Mouse (Mus musculus): ENCODE measurements around the gene Rnf26. TPM values are rescaled to one million over a fixed set of nuclear protein-coding genes. Genes with fewer than 3 reads are reported as not detected.

Gene Rnf26
- polyA plus RNA-seq, 1 experiment from 2014 or later = 80.1 TPM

DNA sequence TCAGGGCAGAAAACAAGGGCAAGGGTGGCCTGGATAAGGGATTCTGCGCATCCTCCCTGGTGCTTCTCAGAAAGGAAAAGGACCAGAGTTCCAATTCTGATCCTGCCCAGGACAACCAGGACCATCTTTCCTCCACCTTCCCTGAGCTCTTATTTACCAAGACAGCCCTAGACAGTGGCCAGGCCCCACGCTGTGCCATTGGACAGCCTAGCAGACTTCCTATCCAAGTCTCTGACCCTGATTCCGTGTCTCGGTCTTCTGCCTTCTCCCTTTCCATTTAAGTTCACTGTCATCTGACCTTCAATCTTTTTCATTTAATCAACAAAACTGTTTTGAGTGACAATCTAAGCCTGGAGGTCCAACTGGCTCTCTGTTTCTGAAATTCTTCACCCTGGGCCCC lies 6.7 kb downstream of the Rnf26 start:
- no peak overlapping the region for H3K4me3 ChIP-seq
- H3K27me3 ChIP-seq = no peaks in the 10 kb centered on the region
- peak overlapping the region; percentile 55 for H3K4me2 ChIP-seq
- H3K4me1 ChIP-seq = peaks cover 53% of the 10 kb centered on the region
- no peaks in the 10 kb centered on the region for H3K9me3 ChIP-seq
- 64% methylated on average over 4 of the region's 4 CpGs for WGBS
- peak overlapping the region; percentile 87; the same call in 1 of the 2 replicates for H3K27ac ChIP-seq
- peaks cover 44% of the 10 kb centered on the region for H3K36me3 ChIP-seq
- peak overlapping the region; percentile 32; the same call in 1 of the 2 replicates for H3K9ac ChIP-seq
- no peak for ATAC-seq (ENCODE audit: insufficient number of reproducible peaks, insufficient read depth, low FRiP score, low TSS enrichment, low read depth)

DNA sequence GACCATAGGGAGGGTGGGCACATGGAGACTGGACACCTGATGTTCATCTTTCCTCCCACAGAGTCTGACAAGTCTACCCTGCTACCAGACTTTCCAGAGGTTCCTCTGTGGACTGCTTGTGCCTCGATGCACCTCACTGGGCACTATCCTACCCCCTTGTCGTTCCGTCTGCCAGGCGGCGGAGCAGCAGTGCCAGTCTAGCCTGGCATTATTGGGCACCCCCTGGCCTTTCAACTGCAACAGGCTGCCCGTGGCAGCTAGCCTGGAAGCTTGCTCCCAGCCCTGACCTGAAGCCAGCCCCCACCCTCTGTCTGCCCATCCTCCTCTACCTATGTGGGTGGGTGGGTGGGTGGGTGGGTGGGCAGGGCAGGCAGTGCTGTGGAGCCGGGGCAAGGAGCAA lies 7.1 kb downstream of the Rnf26 start:
- WGBS = 91% methylated on average over 7 of the region's 7 CpGs

GRCm38 (mm10) chr9:44105781-44106180 lies 7.5 kb downstream of the Rnf26 start:
- no peak overlapping the region for H3K4me2 ChIP-seq
- no peak overlapping the region for H3K9ac ChIP-seq
- peaks cover 47% of the 10 kb centered on the region for H3K36me3 ChIP-seq
- no peak overlapping the region for H3K27ac ChIP-seq
- no peak for ATAC-seq (ENCODE audit: insufficient number of reproducible peaks, insufficient read depth, low FRiP score, low TSS enrichment, low read depth)
- H3K27me3 ChIP-seq = no peaks in the 10 kb centered on the region
- 88% methylated on average over 10 of the region's 10 CpGs for WGBS
- H3K4me1 ChIP-seq = peaks cover 50% of the 10 kb centered on the region
- no peaks in the 10 kb centered on the region for H3K9me3 ChIP-seq
- H3K4me3 ChIP-seq = no peak overlapping the region

More for the DNA sequence above, 7.1 kb downstream of the Rnf26 start:
- Histone ChIP-seq H3K27me3 (no peaks in the 10 kb centered on the region), H3K36me3 (peaks cover 47% of the 10 kb centered on the region), H3K9me3 (no peaks in the 10 kb centered on the region), H3K4me2 (no peak overlapping the region), H3K27ac (0 out of 2 replicates have a peak overlapping the region, but pooled peaks have one; percentile 87), H3K9ac (no peak overlapping the region), H3K4me3 (no peak overlapping the region), H3K4me1 (peaks cover 51% of the 10 kb centered on the region)
- ATAC-seq (ENCODE audit: insufficient number of reproducible peaks, insufficient read depth, low FRiP score, low TSS enrichment, low read depth) = no peak

DNA sequence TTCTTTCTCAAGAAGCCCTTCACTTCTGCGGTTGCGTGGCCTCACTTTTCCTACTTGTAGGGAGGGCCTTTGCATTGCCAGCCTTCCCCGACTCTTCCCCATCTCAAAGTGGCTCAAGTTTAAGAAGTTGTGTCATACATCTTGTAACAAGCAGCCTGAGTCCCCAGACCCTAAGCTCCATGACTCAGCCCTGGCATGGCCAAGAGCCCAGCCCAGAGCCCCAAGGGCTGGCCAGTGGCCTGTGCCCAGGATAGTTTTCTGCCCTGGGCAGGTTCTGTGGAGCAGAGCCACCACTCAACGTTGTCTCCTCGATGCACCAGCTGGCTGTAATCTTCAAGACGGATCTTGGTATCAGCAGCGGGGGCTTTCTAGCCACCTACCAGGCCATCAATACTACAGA lies 8.4 kb downstream of the Rnf26 start:
- H3K9me3 ChIP-seq = no peaks in the 10 kb centered on the region
- H3K4me2 ChIP-seq = no peak overlapping the region
- ATAC-seq (ENCODE audit: insufficient number of reproducible peaks, insufficient read depth, low FRiP score, low TSS enrichment, low read depth) = no peak
- no peak overlapping the region for H3K27ac ChIP-seq
- H3K4me1 ChIP-seq = peaks cover 41% of the 10 kb centered on the region
- no peak overlapping the region for H3K4me3 ChIP-seq
- no peak overlapping the region for H3K9ac ChIP-seq
- H3K27me3 ChIP-seq = no peaks in the 10 kb centered on the region
- WGBS = 93% methylated on average over 7 of the region's 7 CpGs
- H3K36me3 ChIP-seq = peaks cover 50% of the 10 kb centered on the region

GRCm38 (mm10) chr9:44101490-44101889 lies 11.8 kb downstream of the Rnf26 start, which contains the start of gene Mfrp:
Gene Mfrp, plus strand, starts transcription at chr9:44101729.
- Histone ChIP-seq H3K27ac (no peak within 1 kb of the TSS), H3K9me3 (no peaks in the 10 kb centered on the region), H3K4me3 (no peak within 1 kb of the TSS), H3K36me3 (peaks cover 35% of the 10 kb centered on the region), H3K27me3 (no peaks in the 10 kb centered on the region), H3K9ac (0 out of 2 replicates have a peak within 1 kb of the TSS, but pooled peaks have one; percentile 32), H3K4me2 (no peak within 1 kb of the TSS), H3K4me1 (peaks cover 10% of the 10 kb centered on the region)
- ATAC-seq (ENCODE audit: insufficient number of reproducible peaks, insufficient read depth, low FRiP score, low TSS enrichment, low read depth) = no peak
- 28% methylated on average over 9 of the region's 9 CpGs for WGBS

- 40% methylated on average over 9 of the region's 9 CpGs for WGBS
- ATAC-seq (ENCODE audit: insufficient number of reproducible peaks, insufficient read depth, low FRiP score, low TSS enrichment, low read depth) = no peak
These were observed 16.8 kb downstream of the Rnf26 start for GRCm38 (mm10) chr9:44096536-44096935.

GRCm38 (mm10) chr9:44095781-44096180 lies 17.5 kb downstream of the Rnf26 start:
- Histone ChIP-seq H3K4me1 (peaks cover 10% of the 10 kb centered on the region; the same call in 1 of the 2 replicates), H3K4me3 (no peak overlapping the region), H3K36me3 (peaks cover 26% of the 10 kb centered on the region), H3K4me2 (no peak overlapping the region), H3K9me3 (no peaks in the 10 kb centered on the region), H3K27me3 (no peaks in the 10 kb centered on the region), H3K27ac (no peak overlapping the region), H3K9ac (no peak overlapping the region)
- WGBS = 87% methylated on average over 9 of the region's 9 CpGs
- ATAC-seq (ENCODE audit: insufficient number of reproducible peaks, insufficient read depth, low FRiP score, low TSS enrichment, low read depth) = no peak

More at GRCm38 (mm10) chr9:44096536-44096935, 16.8 kb downstream of the Rnf26 start:
- H3K4me2 ChIP-seq = no peak overlapping the region
- no peak overlapping the region for H3K9ac ChIP-seq
- H3K36me3 ChIP-seq = peaks cover 23% of the 10 kb centered on the region
- H3K4me1 ChIP-seq = peaks cover 10% of the 10 kb centered on the region
- H3K27me3 ChIP-seq = no peaks in the 10 kb centered on the region
- no peak overlapping the region for H3K27ac ChIP-seq
- H3K4me3 ChIP-seq = no peak overlapping the region
- H3K9me3 ChIP-seq = no peaks in the 10 kb centered on the region

- H3K4me3 ChIP-seq = no peak overlapping the region
- 83% methylated on average over 3 of the region's 3 CpGs for WGBS
These were observed 18.6 kb downstream of the Rnf26 start for GRCm38 (mm10) chr9:44094737-44095136.

GRCm38 (mm10) chr9:44093612-44094503 lies 19.5 kb downstream of the Rnf26 start:
- no peak overlapping the region for H3K9ac ChIP-seq
- H3K4me1 ChIP-seq = peaks cover 23% of the 10 kb centered on the region
- peaks cover 23% of the 10 kb centered on the region for H3K36me3 ChIP-seq
- no peak for ATAC-seq (ENCODE audit: insufficient number of reproducible peaks, insufficient read depth, low FRiP score, low TSS enrichment, low read depth)
- H3K27ac ChIP-seq = no peak overlapping the region
- H3K4me2 ChIP-seq = peak overlapping the region; percentile 17; the same call in 1 of the 2 replicates
- H3K4me3 ChIP-seq = no peak overlapping the region
- WGBS = 34% methylated on average over 24 of the region's 24 CpGs
- H3K9me3 ChIP-seq = no peaks in the 10 kb centered on the region
- peaks cover 8% of the 10 kb centered on the region; the same call in 1 of the 2 replicates for H3K27me3 ChIP-seq

More at GRCm38 (mm10) chr9:44094737-44095136, 18.6 kb downstream of the Rnf26 start:
- no peak overlapping the region for H3K27ac ChIP-seq
- no peak for ATAC-seq (ENCODE audit: insufficient number of reproducible peaks, insufficient read depth, low FRiP score, low TSS enrichment, low read depth)
- H3K4me2 ChIP-seq = no peak overlapping the region
- H3K27me3 ChIP-seq = no peaks in the 10 kb centered on the region
- peaks cover 23% of the 10 kb centered on the region for H3K36me3 ChIP-seq
- H3K9me3 ChIP-seq = no peaks in the 10 kb centered on the region
- peaks cover 15% of the 10 kb centered on the region for H3K4me1 ChIP-seq
- H3K9ac ChIP-seq = no peak overlapping the region

DNA sequence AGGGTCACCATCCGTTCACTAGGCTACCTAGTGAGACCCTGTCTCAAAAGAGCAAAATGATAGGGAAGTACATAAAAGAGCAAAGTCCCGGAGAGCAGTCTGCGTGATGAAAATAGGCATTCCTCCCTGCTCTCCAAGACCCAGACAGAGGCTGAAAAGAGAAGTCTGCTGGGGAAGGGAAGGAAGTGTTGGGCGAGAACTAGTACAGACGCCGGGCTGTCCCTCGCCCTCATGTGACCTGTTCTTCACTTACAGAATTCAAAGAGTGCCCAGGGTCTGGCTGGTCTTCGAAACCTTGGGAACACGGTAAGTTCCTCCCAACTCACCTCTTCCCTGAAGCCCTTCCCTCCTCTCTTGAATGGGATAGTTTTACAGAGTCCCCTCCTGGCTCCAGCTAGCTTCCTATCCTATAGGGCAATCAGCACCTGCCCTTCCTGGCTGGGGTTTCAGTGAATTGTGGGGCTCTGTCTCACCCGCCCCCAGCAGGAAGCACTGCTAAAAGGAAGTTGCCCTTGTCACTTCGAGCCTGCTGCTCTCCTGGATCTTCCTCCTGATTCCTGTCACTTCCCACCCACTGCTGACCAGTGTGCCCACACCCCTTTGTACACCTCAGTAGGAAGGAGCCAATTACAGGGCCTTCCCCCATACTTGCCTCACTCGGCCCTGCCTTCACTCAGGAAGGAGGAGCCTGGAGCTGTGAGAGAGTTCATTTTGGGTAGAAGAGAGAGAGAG lies 24.3 kb downstream of the Rnf26 start:
- WGBS = 61% methylated on average over 12 of the region's 12 CpGs
- H3K27ac ChIP-seq = no peak overlapping the region

DNA sequence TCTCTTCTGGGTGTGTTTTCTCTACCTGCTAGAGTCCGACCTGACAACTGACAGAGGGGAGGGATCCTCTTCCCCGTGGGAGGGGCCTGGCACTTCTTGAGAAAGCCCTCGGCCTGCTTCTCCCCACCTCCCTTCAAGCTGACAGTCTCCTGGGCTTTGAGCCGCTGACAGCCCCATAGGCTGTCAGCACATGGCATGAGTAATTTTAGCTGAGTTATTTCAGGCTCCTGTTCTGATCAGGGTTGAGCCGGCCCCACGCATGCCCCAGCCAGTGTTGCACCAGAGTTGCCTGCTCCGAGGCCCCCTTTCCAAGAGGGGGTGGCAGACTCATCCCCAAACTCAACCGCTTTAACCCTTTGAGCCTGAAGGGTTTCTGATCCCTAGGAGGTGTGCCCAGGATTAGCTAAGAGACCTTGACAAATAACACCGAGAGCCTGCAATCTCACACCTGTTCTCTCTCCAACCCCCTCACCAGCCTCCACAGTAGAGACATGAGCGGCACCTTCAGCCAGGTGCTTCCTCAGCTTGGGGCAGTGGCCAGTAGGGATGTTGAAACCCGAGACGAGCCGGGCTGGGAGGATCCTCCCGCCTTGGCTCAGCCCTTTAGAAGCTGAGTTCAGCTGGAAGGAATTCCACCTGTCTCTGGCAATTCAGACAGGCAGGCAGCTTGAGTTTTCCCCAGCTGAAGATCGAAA lies 25.4 kb downstream of the Rnf26 start:
- Histone ChIP-seq H3K9me3 (no peaks in the 10 kb centered on the region), H3K27ac (0 out of 2 replicates have a peak overlapping the region, but pooled peaks have one; percentile 11), H3K4me1 (peaks cover 63% of the 10 kb centered on the region), H3K4me3 (no peak overlapping the region), H3K36me3 (peaks cover 16% of the 10 kb centered on the region), H3K4me2 (peak overlapping the region; percentile 34), H3K27me3 (peaks cover 52% of the 10 kb centered on the region), H3K9ac (peak overlapping the region; percentile 27; the same call in 1 of the 2 replicates)
- 0 out of 2 replicates have a peak, but pooled peaks have one; percentile 27 for ATAC-seq (ENCODE audit: insufficient number of reproducible peaks, insufficient read depth, low FRiP score, low TSS enrichment, low read depth)
- WGBS = 4% methylated on average over 15 of the region's 15 CpGs

More for the DNA sequence above, 24.3 kb downstream of the Rnf26 start:
- no peak overlapping the region for H3K4me2 ChIP-seq
- no peak overlapping the region for H3K9ac ChIP-seq
- no peaks in the 10 kb centered on the region for H3K9me3 ChIP-seq
- ATAC-seq (ENCODE audit: insufficient number of reproducible peaks, insufficient read depth, low FRiP score, low TSS enrichment, low read depth) = no peak
- peaks cover 56% of the 10 kb centered on the region for H3K4me1 ChIP-seq
- H3K27me3 ChIP-seq = peaks cover 41% of the 10 kb centered on the region
- no peak overlapping the region for H3K4me3 ChIP-seq
- peaks cover 23% of the 10 kb centered on the region for H3K36me3 ChIP-seq

Data from embryonic facial prominence, embryonic 13.5 days (tissue).